Mouse (Mus musculus): ENCODE measurements around the gene Eif4enif1.
"Not testable (repeated sequence)": the region's sequence is repeated elsewhere in the genome, so short reads cannot be mapped to it uniquely, and the experiment has no call there.

DNA sequence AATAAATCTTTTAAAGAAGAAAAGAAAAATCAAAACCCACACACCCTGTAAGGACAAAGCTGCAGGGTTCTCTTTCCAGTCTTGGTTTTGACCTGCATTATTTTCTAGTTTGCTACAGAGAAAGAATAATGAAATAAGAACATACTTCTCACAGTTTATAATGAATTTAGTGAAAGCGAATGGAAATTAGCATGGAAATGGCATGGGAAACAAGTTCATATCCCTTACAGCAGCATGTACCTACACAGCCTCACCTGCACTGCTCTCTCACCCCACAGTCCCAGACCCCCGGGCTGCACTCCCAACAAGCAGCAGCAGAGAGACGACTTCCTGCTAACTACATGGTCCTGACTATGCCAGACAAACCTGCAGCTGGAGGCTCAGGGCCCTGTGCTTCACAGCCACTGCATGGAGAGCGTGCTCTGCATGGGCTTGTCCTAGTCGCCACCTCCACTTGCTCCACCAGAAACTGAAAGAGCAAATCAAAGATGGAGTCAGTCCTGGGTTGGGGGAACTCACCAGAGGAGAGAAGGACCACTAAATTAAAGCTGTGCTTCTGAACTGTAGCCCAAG, 36.9 kb upstream of the Eif4enif1 start:
- not testable (repeated sequence) for TF ChIP-seq CTCF (IDR thresholded peaks at IDR 0.05; ENCODE audit: control insufficient read depth, insufficient read depth, insufficient read length); MAX (IDR thresholded peaks at IDR 0.05); USF1 (IDR thresholded peaks at IDR 0.05; ENCODE audit: low read depth)
